Mouse (Mus musculus) CH12.LX (cell line): ENCODE results near the gene Hdhd3.

Experiments
- CHD2 ChIP-seq: IDR thresholded peaks from 2 replicates; pipeline ENCODE4 v1.6.1; 2011; ENCODE audit warnings: low read length, improper control_type of control experiment
- CTCF ChIP-seq, 2 experiments: IDR thresholded peaks in 1 of 2; conservative IDR thresholded peaks in 1 of 2; 2 replicates each; pipeline ENCODE4 v1.5.1; 2011 to 2012; ENCODE audit warnings: low read depth in 2 of 2, low read length in 2 of 2, improper control_type of control experiment in 1 of 2, inconsistent platforms in 1 of 2, mild to moderate bottlenecking in 1 of 2, moderate library complexity in 1 of 2
- EP300 ChIP-seq: IDR thresholded peaks from 2 replicates; pipeline ENCODE4 v1.6.1; 2011; ENCODE audit warnings: low read length, improper control_type of control experiment
- HCFC1 ChIP-seq: IDR thresholded peaks from 2 replicates; pipeline ENCODE4 v1.6.1; 2012; ENCODE audit warnings: low read depth, mild to moderate bottlenecking, inconsistent platforms, low read length, improper control_type of control experiment
- MAFK ChIP-seq: IDR thresholded peaks from 2 replicates; pipeline ENCODE4 v1.6.1; 2011; ENCODE audit warnings: low read length, improper control_type of control experiment; ENCODE audit not compliant: insufficient replicate concordance
- MAX ChIP-seq: IDR thresholded peaks from 2 replicates; pipeline ENCODE4 v1.6.1; 2011; ENCODE audit warnings: low read length, improper control_type of control experiment
- MYC ChIP-seq: IDR thresholded peaks from 2 replicates; pipeline ENCODE4 v1.6.1; 2011; ENCODE audit warnings: low read depth, mild to moderate bottlenecking, improper control_type of control experiment, low read length
- NRF1 ChIP-seq: IDR thresholded peaks from 2 replicates; pipeline ENCODE4 v1.6.1; 2014; ENCODE audit warnings: low read depth, mild to moderate bottlenecking, inconsistent platforms, low read length, improper control_type of control experiment, moderate library complexity
- POLR2A ChIP-seq: IDR thresholded peaks from 2 replicates; pipeline ENCODE4 v1.6.1; 2011; ENCODE audit warnings: low read depth, mild to moderate bottlenecking, improper control_type of control experiment, low read length
- TCF12 ChIP-seq: IDR thresholded peaks from 2 replicates; pipeline ENCODE4 v1.6.1; 2014; ENCODE audit warnings: low read depth, mild to moderate bottlenecking, inconsistent platforms, low read length, improper control_type of control experiment
- UBTF ChIP-seq: IDR thresholded peaks from 2 replicates; pipeline ENCODE4 v1.6.1; 2012; ENCODE audit warnings: low read depth, mild to moderate bottlenecking, inconsistent platforms, low read length, improper control_type of control experiment, moderate library complexity
- USF1 ChIP-seq: IDR thresholded peaks from 2 replicates; pipeline ENCODE4 v1.6.1; 2014; ENCODE audit warnings: low read depth, mild to moderate bottlenecking, inconsistent platforms, low read length, improper control_type of control experiment
- USF2 ChIP-seq: conservative IDR thresholded peaks from 2 replicates; pipeline ENCODE4 v1.6.1; 2011; ENCODE audit warnings: low read depth, low read length, improper control_type of control experiment
- ZNF384 ChIP-seq: IDR thresholded peaks from 2 replicates; pipeline ENCODE4 v1.6.1; 2012; ENCODE audit warnings: low read depth, low read length, improper control_type of control experiment, inconsistent platforms

GRCm38 (mm10) chr4:62525489-62525811 is 22.2 kb upstream of the Hdhd3 start:
- no peak for TF ChIP-seq USF1
- no peak for TF ChIP-seq MYC
- TF ChIP-seq POLR2A, result no peak
- no peak for TF ChIP-seq CTCF (conservative IDR thresholded peaks at IDR 0.05 in 1 of 2, IDR thresholded peaks at IDR 0.05 in 1 of 2; ENCODE audit: low read depth in 2 of 2, low read length in 2 of 2)
- no peak for TF ChIP-seq EP300
- no peak for TF ChIP-seq UBTF
- TF ChIP-seq NRF1, result no peak
- no peak for TF ChIP-seq MAFK
- no peak for TF ChIP-seq USF2
- no peak for TF ChIP-seq TCF12
- no peak for TF ChIP-seq ZNF384
- TF ChIP-seq MAX, result no peak
- no peak for TF ChIP-seq CHD2
- no peak for TF ChIP-seq HCFC1
